Mouse (Mus musculus) ES-Bruce4 (cell line): ENCODE measurements around the gene Fam135a. TPM values are rescaled to one million over a fixed set of nuclear protein-coding genes. Genes with fewer than 3 reads are reported as not detected.

ENCODE experiments used
- H3K27ac ChIP-seq: 2 replicates; pipeline ENCODE4 v1.5.1; 2012; ENCODE audit warnings: low read length, inconsistent platforms; ENCODE audit not compliant: insufficient read depth
- H3K27me3 ChIP-seq: 2 replicates; pipeline ENCODE4 v1.6.1; 2012; ENCODE audit warnings: mild to moderate bottlenecking, low read length, inconsistent platforms; ENCODE audit not compliant: control insufficient read depth, poor library complexity, insufficient read depth, severe bottlenecking
- H3K36me3 ChIP-seq: 2 replicates; pipeline ENCODE4 v1.6.1; 2012; ENCODE audit warnings: inconsistent platforms, mild to moderate bottlenecking, low read length, moderate library complexity; ENCODE audit not compliant: control insufficient read depth, poor library complexity, insufficient read depth, severe bottlenecking
- H3K4me1 ChIP-seq: one replicate; pipeline ENCODE4 v1.8.1; 2011; ENCODE audit warnings: low read length; ENCODE audit not compliant: control insufficient read depth, insufficient read depth
- H3K4me3 ChIP-seq: 2 replicates; pipeline ENCODE4 v1.5.1; 2011; ENCODE audit warnings: low read depth, mild to moderate bottlenecking, low read length
- H3K9ac ChIP-seq: 2 replicates; pipeline ENCODE4 v1.6.1; 2012; ENCODE audit warnings: low read depth, mild to moderate bottlenecking, inconsistent platforms; ENCODE audit not compliant: poor library complexity, severe bottlenecking
- H3K9me3 ChIP-seq: replicated peaks from 2 replicates; pipeline ENCODE4 v1.6.1; 2012; ENCODE audit warnings: mild to moderate bottlenecking, low read length, inconsistent platforms; ENCODE audit not compliant: control insufficient read depth, poor library complexity, insufficient read depth, severe bottlenecking
- CTCF ChIP-seq: IDR thresholded peaks from one replicate; pipeline ENCODE4 v1.8.1; 2011; ENCODE audit warnings: low read depth, low read length
- EP300 ChIP-seq: IDR thresholded peaks from 2 replicates; pipeline ENCODE4 v1.6.1; 2011; ENCODE audit warnings: low read depth, low read length; ENCODE audit not compliant: insufficient read depth
- POLR2A ChIP-seq: IDR thresholded peaks from one replicate; pipeline ENCODE4 v1.8.1; 2011; ENCODE audit warnings: low read length; ENCODE audit not compliant: insufficient read depth
- polyA plus RNA-seq: library from polyadenylated mRNA; stranded (reverse); fragments of >200 nt; gene quantifications from 2 replicates; pipeline ENCODE4 v1.2.4, GENCODE M21; 2011; ENCODE audit warnings: low read depth; ENCODE audit not compliant: missing spikeins, insufficient read depth, insufficient read length

The Fam135a gene
- 42.2 and 45.9 TPM in 2 replicates for polyA plus RNA-seq

DNA sequence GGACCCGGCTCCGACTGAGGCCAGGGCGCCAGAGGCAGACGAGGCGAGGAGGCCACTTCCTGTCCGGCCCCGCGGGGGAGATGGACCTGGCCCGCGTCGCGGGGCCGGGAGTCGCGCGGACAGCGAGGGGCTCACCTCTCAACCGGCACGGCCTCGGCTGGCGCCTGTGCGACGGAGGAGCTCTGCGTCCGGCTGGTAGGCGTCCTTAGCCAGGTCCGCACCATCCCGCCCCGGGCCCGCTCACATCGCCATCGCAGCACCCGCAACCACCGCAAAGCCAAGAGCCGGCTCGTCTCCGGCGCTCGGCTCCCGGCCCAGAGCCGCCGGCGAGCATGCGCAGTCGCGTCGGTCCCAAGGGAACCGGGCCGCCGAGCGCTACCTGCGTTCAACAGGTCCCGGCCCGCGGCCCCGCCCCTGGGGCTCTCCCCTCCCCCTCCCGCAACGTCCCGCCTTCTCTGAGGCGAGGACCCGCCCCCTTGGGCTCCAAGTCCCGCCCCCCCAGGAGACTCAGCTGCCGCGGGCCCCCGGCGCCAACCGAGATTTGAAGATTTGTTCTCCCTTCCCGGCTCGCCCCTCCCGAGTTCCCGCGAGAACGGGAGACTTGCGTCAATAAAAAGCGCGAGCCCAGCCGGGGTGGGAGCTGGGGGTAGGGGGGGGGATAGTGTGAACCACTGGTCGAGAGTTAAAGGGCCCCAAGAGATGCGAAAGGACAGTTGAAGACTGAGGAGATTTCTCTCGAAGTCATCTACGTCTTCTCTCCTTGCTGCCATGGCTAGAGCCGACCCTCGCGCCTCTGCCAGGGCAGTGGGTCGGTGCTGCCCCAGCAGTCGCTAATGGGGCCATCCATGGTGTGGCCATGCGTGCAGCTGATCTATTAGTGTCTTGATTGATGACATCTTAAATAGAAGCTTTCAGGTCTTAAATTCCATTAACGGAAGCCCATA, at the start of gene Fam135a:
Gene Fam135a, minus strand, starts transcription at position 416 of the 944 bp plus-strand sequence.
- no peaks in the 10 kb centered on the region for H3K36me3 ChIP-seq
- no peak within 1 kb of the TSS for H3K27ac ChIP-seq
- H3K9ac ChIP-seq: peak within 1 kb of the TSS; percentile 99

GRCm38 (mm10) chr1:24143504-24143903, 43.4 kb upstream of the Fam135a start:
- no peak overlapping the region for H3K27ac ChIP-seq
- no peak overlapping the region for H3K9ac ChIP-seq
- H3K9me3 ChIP-seq: no peaks in the 10 kb centered on the region

More for the DNA sequence above, at the start of gene Fam135a:
- Histone ChIP-seq H3K4me1 (no peaks in the 10 kb centered on the region), H3K9me3 (no peaks in the 10 kb centered on the region), H3K4me3 (peak within 1 kb of the TSS; percentile 98), H3K27me3 (0 out of 2 replicates have a peak, but pooled peaks cover 1% of the 10 kb centered on the region)
- TF ChIP-seq CTCF: no peak
- peak; percentile 69 for TF ChIP-seq POLR2A

GRCm38 (mm10) chr1:24140555-24140954, 40.4 kb upstream of the Fam135a start:
- Histone ChIP-seq H3K9me3 (no peaks in the 10 kb centered on the region), H3K4me3 (no peak overlapping the region), H3K27me3 (no peaks in the 10 kb centered on the region), H3K36me3 (no peaks in the 10 kb centered on the region), H3K9ac (no peak overlapping the region), H3K27ac (no peak overlapping the region), H3K4me1 (no peaks in the 10 kb centered on the region)
- TF ChIP-seq POLR2A (no peak), EP300 (no peak), CTCF (no peak)

More at GRCm38 (mm10) chr1:24143504-24143903, 43.4 kb upstream of the Fam135a start:
- Histone ChIP-seq H3K27me3 (no peaks in the 10 kb centered on the region), H3K4me1 (no peaks in the 10 kb centered on the region), H3K36me3 (no peaks in the 10 kb centered on the region), H3K4me3 (no peak overlapping the region)
- TF ChIP-seq POLR2A (no peak), CTCF (no peak), EP300 (no peak)

- no peak overlapping the region for H3K27ac ChIP-seq
- no peak for TF ChIP-seq EP300
- TF ChIP-seq POLR2A: no peak
- peak; percentile 68 for TF ChIP-seq CTCF
- H3K9me3 ChIP-seq: no peaks in the 10 kb centered on the region
- H3K27me3 ChIP-seq: no peaks in the 10 kb centered on the region
- no peaks in the 10 kb centered on the region for H3K4me1 ChIP-seq
- no peaks in the 10 kb centered on the region for H3K36me3 ChIP-seq
- H3K9ac ChIP-seq: no peak overlapping the region
- no peak overlapping the region for H3K4me3 ChIP-seq
Observed at GRCm38 (mm10) chr1:24137133-24137532, 37.0 kb upstream of the Fam135a start.

DNA sequence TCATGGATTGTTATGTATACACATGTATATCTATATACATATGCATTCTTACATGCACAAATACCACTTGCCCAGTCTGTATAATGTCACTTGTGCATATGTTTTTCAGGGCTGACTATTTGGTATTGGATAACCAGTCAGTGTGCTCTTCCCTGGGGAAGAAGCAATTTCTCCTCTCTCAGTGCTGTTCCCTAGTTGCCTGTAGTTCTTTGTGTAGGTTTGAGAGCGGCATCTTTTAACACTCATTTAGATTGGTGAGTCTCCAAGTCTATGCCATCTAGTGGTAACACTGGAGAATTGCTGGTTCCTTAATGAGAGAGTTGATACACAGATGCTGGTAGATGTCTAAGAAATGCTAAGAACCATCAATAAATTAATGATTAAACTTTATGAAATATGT, 34.7 kb upstream of the Fam135a start:
- no peak overlapping the region for H3K27ac ChIP-seq
- TF ChIP-seq CTCF (peak; percentile 22), EP300 (no peak)

DNA sequence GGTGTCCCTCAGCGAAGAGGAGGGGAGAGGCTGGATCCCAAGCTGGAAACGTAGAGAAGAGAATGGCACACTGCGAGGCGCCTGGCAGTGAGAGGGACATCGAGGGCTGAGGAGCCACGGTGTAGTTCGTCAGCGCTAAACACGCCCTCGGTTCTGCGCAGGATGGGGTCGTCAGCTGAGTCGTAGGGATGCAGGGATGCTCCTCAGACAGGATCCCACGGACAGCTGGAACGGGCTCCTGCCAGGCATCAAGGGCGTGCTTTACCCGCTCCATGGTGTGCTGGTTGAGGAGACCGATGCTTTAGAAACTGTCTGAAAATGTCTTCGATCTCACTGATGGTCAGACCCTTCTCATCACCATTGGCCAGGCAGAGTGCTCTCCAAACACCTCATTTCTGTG, 33.7 kb upstream of the Fam135a start:
- H3K4me3 ChIP-seq: no peak overlapping the region
- no peaks in the 10 kb centered on the region for H3K9me3 ChIP-seq
- H3K27ac ChIP-seq: no peak overlapping the region
- H3K27me3 ChIP-seq: no peaks in the 10 kb centered on the region
- no peaks in the 10 kb centered on the region for H3K4me1 ChIP-seq
- H3K36me3 ChIP-seq: no peaks in the 10 kb centered on the region
- TF ChIP-seq EP300 (no peak), CTCF (no peak)
- no peak overlapping the region for H3K9ac ChIP-seq

More for the DNA sequence above, 34.7 kb upstream of the Fam135a start:
- no peaks in the 10 kb centered on the region for H3K9me3 ChIP-seq
- no peak overlapping the region for H3K4me3 ChIP-seq
- no peaks in the 10 kb centered on the region for H3K36me3 ChIP-seq
- H3K4me1 ChIP-seq: no peaks in the 10 kb centered on the region
- no peak overlapping the region for H3K9ac ChIP-seq
- no peaks in the 10 kb centered on the region for H3K27me3 ChIP-seq
